Mouse (Mus musculus): ENCODE results near the gene Hoxb8. TPM values are rescaled to one million over a fixed set of nuclear protein-coding genes. Genes with fewer than 3 reads are reported as not detected.

Gene Hoxb8
- total RNA-seq, 2 experiments from 2014 or later: not detected

DNA sequence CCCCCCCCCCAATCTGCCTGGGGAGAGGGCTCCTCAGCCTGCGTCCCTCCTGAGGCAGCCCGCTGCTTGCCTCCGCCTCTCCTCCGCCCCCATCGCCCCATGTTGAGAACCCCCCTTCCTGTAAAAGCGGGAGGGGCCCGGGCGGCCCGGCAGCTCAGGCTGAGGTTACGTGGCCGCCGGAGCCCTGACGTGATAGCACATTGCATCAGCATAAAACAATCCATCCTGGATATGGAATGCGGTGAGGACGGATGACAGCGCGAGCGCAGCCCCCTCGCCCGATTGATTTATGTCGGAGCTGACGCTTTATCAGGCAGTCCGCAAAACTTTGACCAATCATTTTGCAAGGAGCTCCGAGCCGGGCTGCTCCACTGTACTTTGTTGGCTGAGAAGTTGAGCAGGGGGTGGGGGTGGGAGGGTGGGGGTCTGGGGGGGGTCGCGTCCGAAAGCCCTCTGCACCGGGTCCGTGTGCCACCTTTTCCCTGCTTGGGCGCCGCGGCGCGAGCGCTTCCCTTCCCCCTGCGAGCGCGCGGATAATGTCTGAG, 10.6 kb upstream of the Hoxb8 start, which contains the start of gene Hoxb9:
Hoxb9 (plus strand) TSS at position 462 of the 545 bp plus-strand sequence.
- TF ChIP-seq CTCF (IDR thresholded peaks at IDR 0.05): no peak
- DNase-seq (ENCODE audit: extremely low spot score in 1 of 2, low spot score in 2 of 2): no peak
- H3K27ac ChIP-seq: no peak within 1 kb of the TSS
- no peak within 1 kb of the TSS for H3K4me3 ChIP-seq
- intact Hi-C loops (cut with DNase I): no loop called here

DNA sequence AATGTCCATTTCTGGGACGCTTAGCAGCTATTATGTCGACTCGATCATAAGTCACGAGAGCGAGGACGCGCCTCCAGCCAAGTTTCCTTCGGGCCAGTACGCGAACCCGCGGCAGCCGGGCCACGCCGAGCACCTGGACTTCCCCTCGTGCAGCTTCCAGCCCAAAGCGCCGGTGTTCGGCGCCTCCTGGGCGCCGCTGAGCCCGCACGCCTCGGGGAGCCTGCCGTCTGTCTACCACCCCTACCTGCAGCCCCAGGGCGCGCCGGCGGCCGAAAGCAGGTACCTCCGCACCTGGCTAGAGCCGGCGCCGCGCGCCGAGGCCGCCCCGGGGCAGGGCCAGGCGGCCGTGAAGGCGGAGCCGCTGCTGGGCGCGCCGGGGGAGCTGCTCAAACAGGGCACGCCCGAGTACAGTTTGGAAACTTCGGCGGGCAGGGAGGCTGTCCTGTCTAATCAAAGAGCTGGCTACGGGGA, 10.1 kb upstream of the Hoxb8 start:
- TF ChIP-seq CTCF (IDR thresholded peaks at IDR 0.05): no peak
- Histone ChIP-seq H3K27ac (no peak overlapping the region), H3K4me3 (no peak overlapping the region)
- intact Hi-C loops (cut with DNase I): no loop called here
- no peak for DNase-seq (ENCODE audit: extremely low spot score in 1 of 2, low spot score in 2 of 2)

DNA sequence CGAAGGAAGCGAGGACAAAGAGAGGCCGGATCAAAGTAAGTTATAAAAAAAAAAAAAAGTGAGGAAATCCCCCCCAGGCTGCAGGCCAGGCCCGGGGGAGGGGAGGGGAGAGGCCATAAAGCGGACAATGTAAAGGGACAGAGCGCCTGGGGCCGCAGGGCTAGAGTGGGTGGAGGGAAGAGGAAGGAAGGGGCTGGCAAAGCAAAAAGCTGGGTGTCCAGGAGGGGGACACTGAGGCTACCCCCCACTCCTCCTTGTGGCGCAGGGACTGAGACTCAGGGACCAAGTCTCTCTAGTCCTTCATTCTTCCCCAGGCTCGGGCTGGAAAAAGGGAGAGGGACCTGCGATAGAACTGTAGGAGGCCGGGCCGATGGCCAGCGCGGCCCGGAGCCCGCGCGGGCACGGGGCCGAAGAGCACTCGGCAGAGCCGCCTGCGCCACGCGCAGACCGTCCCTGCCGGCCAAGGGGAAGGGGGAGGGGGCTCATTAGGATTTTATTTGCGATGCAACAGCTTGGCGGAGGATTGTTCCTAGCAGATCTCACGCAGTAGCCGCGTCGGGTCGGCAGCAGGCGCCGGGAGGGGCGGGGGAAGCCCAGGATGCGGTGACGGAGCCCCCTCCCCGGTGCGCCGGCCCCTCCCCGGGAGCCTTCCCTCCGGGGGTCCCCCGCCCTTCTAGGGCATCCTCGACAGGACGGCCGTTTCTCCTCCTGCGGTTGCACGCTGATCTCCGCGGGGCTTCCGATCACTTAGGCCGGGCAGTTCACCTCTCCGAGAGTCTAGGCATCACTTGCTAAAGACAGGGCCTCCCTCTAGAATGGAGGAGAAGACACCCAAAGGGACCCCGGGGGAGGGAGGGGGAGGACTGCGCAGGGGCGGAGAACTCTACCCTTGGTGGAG, 9.4 kb upstream of the Hoxb8 start:
- intact Hi-C loops (cut with DNase I): no loop called here
- H3K4me3 ChIP-seq: no peak overlapping the region
- TF ChIP-seq CTCF (IDR thresholded peaks at IDR 0.05): no peak

DNA sequence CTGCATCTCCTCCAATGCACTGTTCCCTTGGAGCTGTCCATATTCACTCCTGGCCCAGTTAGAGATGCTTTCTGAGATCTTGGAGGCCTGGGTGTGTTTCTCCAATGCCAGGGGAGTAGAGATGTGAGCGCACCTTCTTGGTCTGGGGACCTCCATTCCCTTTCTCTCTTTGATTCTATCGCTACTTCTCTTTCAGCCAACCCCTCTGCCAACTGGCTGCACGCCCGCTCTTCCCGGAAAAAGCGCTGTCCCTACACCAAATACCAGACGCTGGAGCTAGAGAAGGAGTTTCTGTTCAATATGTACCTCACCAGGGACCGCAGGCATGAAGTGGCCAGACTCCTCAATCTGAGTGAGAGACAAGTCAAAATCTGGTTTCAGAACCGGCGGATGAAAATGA, 7.3 kb upstream of the Hoxb8 start:
- intact Hi-C loops (cut with DNase I): no loop called here
- no peak for DNase-seq (ENCODE audit: extremely low spot score in 1 of 2, low spot score in 2 of 2)
- no peak overlapping the region for H3K4me3 ChIP-seq
- TF ChIP-seq CTCF (IDR thresholded peaks at IDR 0.05): no peak
- H3K27ac ChIP-seq: no peak overlapping the region

More for the DNA sequence above, 9.4 kb upstream of the Hoxb8 start:
- DNase-seq (ENCODE audit: extremely low spot score in 1 of 2, low spot score in 2 of 2): no peak
- no peak overlapping the region for H3K27ac ChIP-seq

DNA sequence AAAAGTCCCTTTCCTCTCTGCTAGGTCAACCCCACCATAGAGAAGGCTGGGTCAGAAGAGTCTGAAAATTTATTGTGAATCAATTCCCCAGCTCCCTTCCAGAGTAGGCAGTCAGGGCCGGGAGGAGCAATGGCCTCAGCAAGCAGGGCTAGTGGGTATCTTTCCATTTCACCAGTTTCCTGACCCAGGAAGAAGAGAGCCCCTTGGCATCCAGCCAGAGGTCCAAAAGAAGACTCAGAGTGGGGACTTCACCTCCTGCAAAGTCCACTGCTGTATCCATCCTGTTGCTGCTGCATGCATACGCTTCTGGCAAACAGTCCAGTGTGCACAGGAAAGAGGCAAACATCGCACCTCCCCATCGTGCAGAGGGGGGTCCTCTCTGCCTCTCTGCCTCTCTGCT, 5.8 kb upstream of the Hoxb8 start:
- intact Hi-C loops (cut with DNase I): loop anchor here (5.0 kb wide), 3 partner anchors 261 to 501 kb away; partner anchors contain the start of gene Snx11
- no peak for DNase-seq (ENCODE audit: extremely low spot score in 1 of 2, low spot score in 2 of 2)

DNA sequence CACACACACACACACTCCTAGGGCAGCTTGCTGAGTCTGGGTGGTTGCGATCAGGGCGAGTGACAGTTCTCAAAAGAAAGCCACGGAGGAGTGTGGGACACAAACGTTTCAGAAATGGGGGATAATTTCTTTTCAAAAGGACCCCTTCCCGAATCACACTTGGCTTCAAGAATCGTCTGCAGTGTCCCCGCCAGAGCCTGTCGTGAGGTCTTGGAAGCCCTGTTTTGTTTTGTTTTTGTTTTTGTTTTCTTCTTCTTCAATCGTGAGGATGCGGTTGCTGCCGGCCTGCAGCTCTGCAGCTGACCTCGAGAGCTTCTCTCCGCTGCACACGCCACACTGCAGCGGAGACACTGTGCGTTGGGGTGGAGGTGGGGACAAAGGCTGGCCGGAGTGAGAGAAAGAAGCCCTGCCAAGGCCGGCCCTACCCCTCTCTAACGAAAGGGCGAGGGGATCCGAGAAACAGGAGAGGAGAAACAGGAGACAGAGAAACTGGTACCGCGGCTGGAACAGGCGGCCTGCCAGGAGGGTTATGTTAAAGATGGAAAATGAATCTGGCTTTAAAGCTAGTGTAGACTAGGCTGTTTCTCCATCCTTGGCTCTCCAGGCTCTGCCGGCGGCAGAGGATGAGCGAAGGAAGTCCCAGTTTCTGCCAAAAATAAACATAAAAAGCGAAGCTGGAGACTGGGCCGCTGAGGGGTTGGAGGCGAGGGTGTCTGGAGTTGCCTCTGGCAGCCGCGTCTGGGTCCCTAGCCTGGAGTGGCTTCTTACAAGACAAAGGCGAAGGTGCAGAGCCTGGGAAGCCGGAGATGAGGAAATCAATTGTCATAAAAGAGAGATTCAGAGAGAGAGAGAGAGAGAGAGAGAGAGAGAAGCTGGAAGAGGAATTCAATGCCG, 4.3 kb upstream of the Hoxb8 start:
- no peak overlapping the region for H3K27ac ChIP-seq
- no peak overlapping the region for H3K4me3 ChIP-seq
- TF ChIP-seq CTCF (IDR thresholded peaks at IDR 0.05): no peak
- no peak for DNase-seq (ENCODE audit: extremely low spot score in 1 of 2, low spot score in 2 of 2)
- intact Hi-C loops (cut with DNase I): loop anchor here (1.0 to 5.0 kb wide), 7 partner anchors 260 to 585 kb away; partner anchors contain the start of gene Snx11

More for the DNA sequence above, 5.8 kb upstream of the Hoxb8 start:
- H3K27ac ChIP-seq: no peak overlapping the region
- H3K4me3 ChIP-seq: no peak overlapping the region
- no peak for TF ChIP-seq CTCF (IDR thresholded peaks at IDR 0.05)

DNA sequence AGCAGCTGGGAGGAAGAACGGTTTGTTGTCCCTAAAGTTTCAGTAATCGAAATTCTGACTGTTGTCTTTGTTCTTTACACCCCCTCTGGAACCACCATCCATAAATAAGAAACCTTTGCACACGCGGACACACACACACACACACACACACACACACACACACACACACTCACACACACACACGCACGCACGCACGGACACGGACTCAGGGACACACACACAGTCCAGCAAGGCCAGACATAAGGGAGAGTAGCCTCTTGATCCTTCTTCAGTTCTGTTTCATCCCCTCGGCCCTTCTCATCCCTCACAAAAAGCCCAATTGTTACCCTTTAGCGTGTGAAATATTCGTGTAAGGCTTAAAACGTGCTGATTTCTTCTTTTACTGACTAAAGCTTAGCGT, 3.4 kb upstream of the Hoxb8 start:
- Histone ChIP-seq H3K4me3 (no peak overlapping the region), H3K27ac (no peak overlapping the region)
- DNase-seq (ENCODE audit: extremely low spot score in 1 of 2, low spot score in 2 of 2): no peak
- intact Hi-C loops (cut with DNase I): loop anchor here (1.0 to 5.0 kb wide), 7 partner anchors 259 to 584 kb away; partner anchors contain the start of gene Snx11
- TF ChIP-seq CTCF (IDR thresholded peaks at IDR 0.05): no peak

DNA sequence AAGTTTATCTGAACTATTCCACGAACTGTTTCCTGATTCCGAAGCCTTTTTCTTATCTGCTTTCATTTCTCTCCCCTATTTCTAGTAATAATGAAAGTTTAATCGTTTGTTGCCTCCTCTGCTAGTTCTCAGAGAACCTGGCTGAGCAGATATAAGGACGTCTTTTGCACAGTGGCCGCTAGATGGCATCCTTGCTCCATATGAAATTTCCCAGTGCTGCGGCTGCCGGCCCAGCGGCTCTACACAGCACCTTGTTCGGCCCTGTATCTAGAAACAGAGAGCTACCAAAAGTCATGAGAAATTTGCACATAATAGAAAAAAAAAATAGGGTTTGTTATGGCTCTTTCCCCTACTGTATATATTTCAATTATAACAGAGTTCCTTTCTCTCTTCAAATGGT, 2.9 kb upstream of the Hoxb8 start:
- peak; percentile 87 for TF ChIP-seq CTCF (IDR thresholded peaks at IDR 0.05)
- intact Hi-C loops (cut with DNase I): loop anchor here (1.0 to 5.0 kb wide), 7 partner anchors 259 to 584 kb away; partner anchors contain the start of gene Snx11

DNA sequence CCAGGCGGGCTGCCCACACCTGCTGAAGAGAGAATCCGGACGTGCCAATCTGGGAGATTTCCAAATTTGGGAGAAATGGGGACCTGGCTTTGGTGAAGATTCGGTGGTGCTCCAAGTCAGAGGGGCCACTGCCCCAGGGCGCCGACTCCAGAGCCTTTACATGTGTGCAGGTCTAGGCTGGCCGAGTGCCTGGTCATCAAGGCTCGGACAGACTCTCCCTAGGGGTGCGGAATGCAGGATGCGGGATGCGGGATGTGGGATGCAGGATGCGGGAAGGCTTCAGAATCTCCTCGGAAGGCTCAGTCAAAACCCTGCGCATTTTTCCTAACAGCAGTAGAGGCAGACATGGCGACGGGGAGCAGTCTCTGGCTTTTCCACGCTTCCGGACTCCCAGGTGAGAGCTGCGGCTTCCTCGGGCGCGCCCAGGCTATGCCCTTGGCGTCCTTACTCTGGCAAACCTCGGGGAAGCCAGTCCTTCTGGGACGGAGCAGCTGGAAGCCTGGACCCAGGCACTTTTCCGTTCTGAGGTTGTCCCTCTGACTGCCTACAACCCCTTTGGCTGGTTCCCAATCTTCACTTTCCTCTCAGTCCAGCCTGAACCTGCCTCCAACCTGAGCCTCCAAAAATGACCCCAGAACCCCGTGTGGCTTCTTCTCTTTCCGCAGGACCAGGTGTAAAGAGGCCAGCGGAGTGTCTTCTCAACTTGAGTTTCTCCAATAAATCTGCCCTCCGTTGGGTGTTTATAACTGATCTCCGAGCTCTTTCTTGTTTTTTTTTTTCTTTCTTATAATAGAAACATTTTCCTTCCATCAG, 2.1 kb upstream of the Hoxb8 start:
- TF ChIP-seq CTCF (IDR thresholded peaks at IDR 0.05): no peak
- intact Hi-C loops (cut with DNase I): loop anchor here (2.0 to 5.0 kb wide), 5 partner anchors 258 to 498 kb away; partner anchors contain the start of gene Snx11
- Histone ChIP-seq H3K4me3 (no peak overlapping the region), H3K27ac (no peak overlapping the region)
- DNase-seq (ENCODE audit: extremely low spot score in 1 of 2, low spot score in 2 of 2): no peak

More for the DNA sequence above, 2.9 kb upstream of the Hoxb8 start:
- DNase-seq (ENCODE audit: extremely low spot score in 1 of 2, low spot score in 2 of 2): peak; percentile 85 to 88
- Histone ChIP-seq H3K27ac (no peak overlapping the region), H3K4me3 (no peak overlapping the region)
